Mouse (Mus musculus): ENCODE results near the gene Wsb1. TPM values are rescaled to one million over a fixed set of nuclear protein-coding genes. Genes with fewer than 3 reads are reported as not detected.

Wsb1 gene
- polyA plus RNA-seq, 1 experiment from 2014 or later, result 119 TPM

GRCm38 (mm10) chr11:79225371-79226155, 28.9 kb downstream of the Wsb1 start:
- no peaks in the 10 kb centered on the region for H3K9me3 ChIP-seq (replicated peaks)
- H3K27me3 ChIP-seq, result no peaks in the 10 kb centered on the region
- no peak overlapping the region for H3K9ac ChIP-seq
- ATAC-seq (replicated peaks; ENCODE audit: insufficient number of reproducible peaks, insufficient read depth, low FRiP score, low read depth), result no peak
- no peak overlapping the region for H3K4me2 ChIP-seq
- peak overlapping the region; percentile 79 for H3K27ac ChIP-seq
- no peak overlapping the region for H3K4me3 ChIP-seq
- no peaks in the 10 kb centered on the region for H3K36me3 ChIP-seq
- peaks cover 24% of the 10 kb centered on the region for H3K4me1 ChIP-seq (replicated peaks)
- WGBS, result 60% methylated on average over 8 of the region's 8 CpGs

GRCm38 (mm10) chr11:79224562-79225280, 29.8 kb downstream of the Wsb1 start:
- H3K4me2 ChIP-seq, result peak overlapping the region; percentile 31
- H3K9ac ChIP-seq, result no peak overlapping the region
- H3K4me1 ChIP-seq (replicated peaks), result peaks cover 20% of the 10 kb centered on the region
- H3K9me3 ChIP-seq (replicated peaks), result no peaks in the 10 kb centered on the region
- H3K36me3 ChIP-seq, result no peaks in the 10 kb centered on the region
- peak overlapping the region; percentile 79 for H3K27ac ChIP-seq
- peak; percentile 82 for ATAC-seq (replicated peaks; ENCODE audit: insufficient number of reproducible peaks, insufficient read depth, low FRiP score, low read depth)
- WGBS, result 31% methylated on average over 18 of the region's 18 CpGs
- no peaks in the 10 kb centered on the region for H3K27me3 ChIP-seq
- H3K4me3 ChIP-seq, result no peak overlapping the region

GRCm38 (mm10) chr11:79223420-79223819, 31.1 kb downstream of the Wsb1 start:
- Histone ChIP-seq H3K27me3 (no peaks in the 10 kb centered on the region), H3K9ac (no peak overlapping the region), H3K36me3 (no peaks in the 10 kb centered on the region), H3K4me1 (replicated peaks) (peaks cover 25% of the 10 kb centered on the region), H3K27ac (no peak overlapping the region), H3K4me2 (no peak overlapping the region), H3K9me3 (replicated peaks) (no peaks in the 10 kb centered on the region), H3K4me3 (no peak overlapping the region)
- 82% methylated on average over 6 of the region's 6 CpGs for WGBS
- no peak for ATAC-seq (replicated peaks; ENCODE audit: insufficient number of reproducible peaks, insufficient read depth, low FRiP score, low read depth)

- no peak for ATAC-seq (replicated peaks; ENCODE audit: insufficient number of reproducible peaks, insufficient read depth, low FRiP score, low read depth)
- WGBS, result 84% methylated on average over 6 of the region's 6 CpGs
Measured at GRCm38 (mm10) chr11:79222661-79223060, 31.8 kb downstream of the Wsb1 start.

GRCm38 (mm10) chr11:79221641-79222040, 32.8 kb downstream of the Wsb1 start:
- H3K4me2 ChIP-seq, result no peak overlapping the region
- H3K27ac ChIP-seq, result no peak overlapping the region
- no peaks in the 10 kb centered on the region for H3K27me3 ChIP-seq
- H3K9ac ChIP-seq, result no peak overlapping the region
- no peaks in the 10 kb centered on the region for H3K36me3 ChIP-seq
- 70% methylated on average over 5 of the region's 5 CpGs for WGBS
- H3K4me3 ChIP-seq, result no peak overlapping the region
- no peaks in the 10 kb centered on the region for H3K9me3 ChIP-seq (replicated peaks)
- H3K4me1 ChIP-seq (replicated peaks), result peaks cover 25% of the 10 kb centered on the region
- no peak for ATAC-seq (replicated peaks; ENCODE audit: insufficient number of reproducible peaks, insufficient read depth, low FRiP score, low read depth)

More at GRCm38 (mm10) chr11:79222661-79223060, 31.8 kb downstream of the Wsb1 start:
- no peaks in the 10 kb centered on the region for H3K36me3 ChIP-seq
- no peaks in the 10 kb centered on the region for H3K27me3 ChIP-seq
- H3K9ac ChIP-seq, result no peak overlapping the region
- peaks cover 25% of the 10 kb centered on the region for H3K4me1 ChIP-seq (replicated peaks)
- no peak overlapping the region for H3K27ac ChIP-seq
- no peak overlapping the region for H3K4me2 ChIP-seq
- no peak overlapping the region for H3K4me3 ChIP-seq
- no peaks in the 10 kb centered on the region for H3K9me3 ChIP-seq (replicated peaks)

- H3K9ac ChIP-seq, result no peak overlapping the region
- H3K27ac ChIP-seq, result peak overlapping the region; percentile 29; the same call in 1 of the 2 replicates
- H3K4me3 ChIP-seq, result no peak overlapping the region
- WGBS, result 41% methylated on average over 8 of the region's 8 CpGs
- peaks cover 28% of the 10 kb centered on the region for H3K4me1 ChIP-seq (replicated peaks)
- ATAC-seq (replicated peaks; ENCODE audit: insufficient number of reproducible peaks, insufficient read depth, low FRiP score, low read depth), result no peak
- H3K4me2 ChIP-seq, result no peak overlapping the region
- H3K27me3 ChIP-seq, result no peaks in the 10 kb centered on the region
- H3K9me3 ChIP-seq (replicated peaks), result no peaks in the 10 kb centered on the region
- H3K36me3 ChIP-seq, result no peaks in the 10 kb centered on the region
Measured at GRCm38 (mm10) chr11:79218936-79219626, 35.4 kb downstream of the Wsb1 start.

DNA sequence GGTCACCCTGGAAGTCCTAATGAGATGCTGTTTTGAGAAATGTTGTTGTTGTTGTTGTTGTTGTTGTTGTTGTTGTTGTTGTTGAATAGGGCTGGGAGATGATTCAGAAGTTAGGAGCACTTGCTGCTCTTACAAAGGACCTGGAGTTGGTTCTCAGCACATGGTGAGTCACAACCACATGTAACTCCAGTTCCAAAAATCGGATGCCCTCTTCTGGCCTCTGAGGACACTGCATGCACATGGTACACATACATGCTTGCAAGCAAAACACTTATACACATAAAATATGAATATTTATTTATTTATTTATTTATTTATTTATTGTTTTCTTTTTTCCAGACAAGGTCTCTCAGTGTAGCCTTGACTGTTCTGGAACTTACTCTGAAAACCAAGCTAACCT, 36.4 kb downstream of the Wsb1 start:
- Histone ChIP-seq H3K36me3 (no peaks in the 10 kb centered on the region), H3K4me1 (replicated peaks) (peaks cover 27% of the 10 kb centered on the region), H3K9ac (no peak overlapping the region), H3K9me3 (replicated peaks) (no peaks in the 10 kb centered on the region), H3K4me2 (no peak overlapping the region), H3K4me3 (no peak overlapping the region), H3K27ac (no peak overlapping the region), H3K27me3 (no peaks in the 10 kb centered on the region)
- 90% methylated on average over 1 of the region's 1 CpGs for WGBS
- no peak for ATAC-seq (replicated peaks; ENCODE audit: insufficient number of reproducible peaks, insufficient read depth, low FRiP score, low read depth)

GRCm38 (mm10) chr11:79217133-79217532, 37.3 kb downstream of the Wsb1 start:
- ATAC-seq (replicated peaks; ENCODE audit: insufficient number of reproducible peaks, insufficient read depth, low FRiP score, low read depth), result no peak
- no peaks in the 10 kb centered on the region for H3K27me3 ChIP-seq
- no peak overlapping the region for H3K27ac ChIP-seq
- no peaks in the 10 kb centered on the region for H3K36me3 ChIP-seq
- H3K4me3 ChIP-seq, result no peak overlapping the region
- H3K4me2 ChIP-seq, result no peak overlapping the region
- H3K9me3 ChIP-seq (replicated peaks), result no peaks in the 10 kb centered on the region
- 82% methylated on average over 6 of the region's 6 CpGs for WGBS
- peaks cover 27% of the 10 kb centered on the region for H3K4me1 ChIP-seq (replicated peaks)
- H3K9ac ChIP-seq, result no peak overlapping the region

DNA sequence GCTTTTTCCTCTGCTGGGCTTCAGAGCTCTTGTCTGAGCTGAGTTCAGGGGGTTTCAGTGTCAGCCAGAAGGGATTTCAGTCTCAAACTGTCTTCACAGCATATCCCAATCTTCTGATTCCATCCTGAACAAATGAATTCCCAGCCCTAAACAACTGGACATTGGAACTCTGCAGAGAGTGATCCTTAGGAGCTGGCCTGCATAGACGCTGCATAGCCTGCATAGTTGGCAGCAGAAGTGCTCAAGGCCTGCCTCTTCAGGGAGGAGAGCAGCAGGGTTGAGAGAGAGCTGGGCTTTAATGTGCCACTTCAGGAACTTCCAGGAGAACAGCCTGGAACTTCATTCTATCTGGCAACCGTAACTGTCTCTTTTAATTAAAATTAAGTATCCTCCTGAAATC, 38.9 kb downstream of the Wsb1 start:
- H3K4me2 ChIP-seq, result no peak overlapping the region
- no peaks in the 10 kb centered on the region for H3K36me3 ChIP-seq
- H3K9me3 ChIP-seq (replicated peaks), result no peaks in the 10 kb centered on the region
- peaks cover 27% of the 10 kb centered on the region for H3K4me1 ChIP-seq (replicated peaks)
- no peaks in the 10 kb centered on the region for H3K27me3 ChIP-seq
- no peak overlapping the region for H3K9ac ChIP-seq
- no peak for ATAC-seq (replicated peaks; ENCODE audit: insufficient number of reproducible peaks, insufficient read depth, low FRiP score, low read depth)
- no peak overlapping the region for H3K4me3 ChIP-seq
- WGBS, result 43% methylated on average over 2 of the region's 2 CpGs
- H3K27ac ChIP-seq, result peak overlapping the region; percentile 69

GRCm38 (mm10) chr11:79214015-79214418, 40.5 kb downstream of the Wsb1 start:
- ATAC-seq (replicated peaks; ENCODE audit: insufficient number of reproducible peaks, insufficient read depth, low FRiP score, low read depth), result peak; percentile 93
- 6% methylated on average over 14 of the region's 14 CpGs for WGBS
- H3K4me3 ChIP-seq, result no peak overlapping the region
- H3K27ac ChIP-seq, result peak overlapping the region; percentile 69
- H3K9ac ChIP-seq, result no peak overlapping the region
- peaks cover 24% of the 10 kb centered on the region for H3K4me1 ChIP-seq (replicated peaks)
- H3K4me2 ChIP-seq, result no peak overlapping the region
- H3K36me3 ChIP-seq, result no peaks in the 10 kb centered on the region
- no peaks in the 10 kb centered on the region for H3K9me3 ChIP-seq (replicated peaks)
- no peaks in the 10 kb centered on the region for H3K27me3 ChIP-seq

DNA sequence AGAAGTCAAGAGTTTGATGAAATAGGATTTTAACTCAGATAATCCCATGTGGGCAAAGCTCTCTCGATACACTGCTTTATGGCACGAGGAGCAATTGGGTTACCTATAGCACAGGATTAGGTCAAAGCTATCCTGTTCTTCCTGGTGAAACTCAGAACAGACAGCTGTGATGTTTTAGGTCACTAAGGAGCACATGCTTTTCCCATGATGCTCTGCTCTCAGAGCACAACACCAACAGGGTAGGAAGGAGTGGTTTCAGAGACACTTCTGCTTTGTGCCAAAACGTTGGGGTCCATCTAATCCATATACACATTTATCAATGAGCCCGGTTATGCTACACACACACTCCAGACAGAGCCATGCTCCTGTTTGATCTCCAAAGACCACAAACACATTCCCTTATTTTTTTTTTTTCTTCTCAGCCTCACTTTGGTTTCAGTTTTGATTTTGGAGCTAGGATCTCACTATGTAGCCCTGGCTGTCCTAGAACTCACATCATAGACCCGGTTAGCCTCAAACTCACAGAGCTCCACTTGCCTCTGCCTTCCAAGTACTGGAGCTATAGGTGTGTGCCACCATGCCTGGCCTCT, 44.5 kb downstream of the Wsb1 start:
- H3K27me3 ChIP-seq, result no peaks in the 10 kb centered on the region
- no peaks in the 10 kb centered on the region for H3K9me3 ChIP-seq (replicated peaks)
- no peak overlapping the region for H3K9ac ChIP-seq
- ATAC-seq (replicated peaks; ENCODE audit: insufficient number of reproducible peaks, insufficient read depth, low FRiP score, low read depth), result no peak
- no peak overlapping the region for H3K4me3 ChIP-seq
- H3K4me1 ChIP-seq (replicated peaks), result peaks cover 13% of the 10 kb centered on the region
- H3K4me2 ChIP-seq, result no peak overlapping the region
- H3K27ac ChIP-seq, result no peak overlapping the region
- 80% methylated on average over 5 of the region's 5 CpGs for WGBS
- H3K36me3 ChIP-seq, result no peaks in the 10 kb centered on the region
